17 mouse cellular contexts compared by ENCODE assay signal in the genomic region with DNA sequence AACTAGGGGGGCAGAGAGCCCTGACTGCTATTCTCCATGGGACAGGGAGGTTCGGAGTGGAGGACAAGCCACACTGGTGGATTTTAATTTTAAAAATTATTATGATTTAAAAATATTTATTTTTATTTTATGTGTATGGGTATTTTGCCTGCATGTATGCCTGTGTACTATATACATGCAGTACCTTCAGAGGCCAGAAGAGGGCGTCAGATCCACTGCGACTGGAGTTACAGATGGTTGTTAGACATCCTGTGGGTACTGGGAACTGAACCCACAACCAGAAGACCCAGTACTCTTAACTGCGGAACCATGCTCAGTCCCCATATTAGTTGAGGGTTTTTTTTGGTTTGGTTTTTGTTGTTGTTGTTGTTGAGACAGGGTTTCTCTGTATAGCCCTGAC. TPM values are rescaled to one million over a fixed set of nuclear protein-coding genes. Genes with fewer than 3 reads are reported as not detected.
DNase-seq lines count a peak whose midpoint lies in the region; ATAC-seq and TF ChIP-seq lines count a peak whose summit lies in the region.
"Had no signal": no experiment of that assay in that cellular context is flagged by ENCODE, and none has a peak within 500 bp of the region (broad histone marks: within the 10 kb centered on the region; RNA-seq: fewer than 3 reads in every experiment).

No protein-coding gene starts in this region.

- DNase-seq in heart, postnatal 0 days (ENCODE audit: low spot score): no peak
- no peak for DNase-seq in heart, postnatal 36 days
- DNase-seq in lung, postnatal 0 days (ENCODE audit: low spot score): no peak
- no peak for DNase-seq in lung, postnatal 10 days
- DNase-seq in kidney, postnatal 36 days: no peak
- DNase-seq in adrenal gland, adult (ENCODE audit: inconsistent age in 2 of 2, low spot score in 1 of 2): no peak
- DNase-seq: cerebellum, postnatal 10 days; gastrocnemius, postnatal 25 days; kidney, postnatal 10 days; left cerebral cortex, postnatal 4 days; thymus, postnatal 36 days had no signal

- peaks cover 38% of the 10 kb centered on the region for H3K36me3 ChIP-seq in heart, postnatal 0 days (replicated peaks; ENCODE audit: control insufficient read depth, insufficient read depth, low read length)
- H3K36me3 ChIP-seq in lung, postnatal 0 days (ENCODE audit: insufficient read depth, low read length): peaks cover 28% of the 10 kb centered on the region; the same call in 1 of the 2 replicates
- H3K36me3 ChIP-seq in small intestine, adult 2 months (ENCODE audit: control insufficient read depth, insufficient read depth, low read length): peaks cover 79% of the 10 kb centered on the region

- no peaks in the 10 kb centered on the region for H3K9me3 ChIP-seq in heart, postnatal 0 days (replicated peaks; ENCODE audit: control insufficient read depth, low read length)
- no peaks in the 10 kb centered on the region for H3K9me3 ChIP-seq in lung, postnatal 0 days (ENCODE audit: low read length)
- H3K9me3 ChIP-seq: heart, embryonic 12.5 days; lung, embryonic 15.5 days had no signal

- H3K4me2 ChIP-seq in heart, postnatal 0 days (ENCODE audit: low read depth, low read length): no peak overlapping the region
- no peak overlapping the region for H3K4me2 ChIP-seq in lung, postnatal 0 days (replicated peaks; ENCODE audit: low read depth, low read length)
- H3K4me2 ChIP-seq: heart, embryonic 12.5 days; lung, embryonic 15.5 days had no signal

- no peak for TF ChIP-seq POLR2A in bone marrow, adult 2 months (IDR thresholded peaks at IDR 0.05; ENCODE audit: borderline replicate concordance, control insufficient read depth, low read depth, low read length)
- TF ChIP-seq POLR2A in small intestine, adult 2 months (IDR thresholded peaks at IDR 0.05; ENCODE audit: low read depth, low read length): no peak

- H3K27ac ChIP-seq in heart, postnatal 0 days (ENCODE audit: low read depth): no peak overlapping the region
- H3K27ac ChIP-seq in lung, postnatal 0 days (ENCODE audit: low read length): no peak overlapping the region
- H3K27ac ChIP-seq in bone marrow, adult 2 months (ENCODE audit: control insufficient read depth, insufficient read depth, low read depth, low read length, poor library complexity): no peak overlapping the region
- H3K27ac ChIP-seq in small intestine, adult 2 months (ENCODE audit: insufficient read depth, low read depth, low read length): no peak overlapping the region
- H3K27ac ChIP-seq: lung, embryonic 15.5 days had no signal

- H3K4me1 ChIP-seq in heart, postnatal 0 days (ENCODE audit: control insufficient read depth, insufficient read depth): peaks cover 4% of the 10 kb centered on the region; the same call in 1 of the 2 replicates
- no peaks in the 10 kb centered on the region for H3K4me1 ChIP-seq in lung, postnatal 0 days (ENCODE audit: insufficient read depth, low read depth, low read length)
- H3K4me1 ChIP-seq in bone marrow, adult 2 months (ENCODE audit: control insufficient read depth, insufficient read depth, low read length): peaks cover 2% of the 10 kb centered on the region
- no peaks in the 10 kb centered on the region for H3K4me1 ChIP-seq in small intestine, adult 2 months (ENCODE audit: control insufficient read depth, insufficient read depth, insufficient read length, low read length)

- no peaks in the 10 kb centered on the region for H3K27me3 ChIP-seq in heart, postnatal 0 days (ENCODE audit: control insufficient read depth, insufficient read depth, low read length)
- no peaks in the 10 kb centered on the region for H3K27me3 ChIP-seq in lung, postnatal 0 days (replicated peaks; ENCODE audit: insufficient read depth, low read length)
- no peaks in the 10 kb centered on the region for H3K27me3 ChIP-seq in small intestine, adult 2 months (ENCODE audit: control insufficient read depth, insufficient read depth, low read length)
- H3K27me3 ChIP-seq: heart, embryonic 12.5 days; lung, embryonic 15.5 days had no signal

- WGBS in heart, postnatal 0 days: 74% methylated on average over 4 of the region's 4 CpGs
- WGBS in lung, postnatal 0 days: 78% methylated on average over 4 of the region's 4 CpGs
- 79% methylated on average over 4 of the region's 4 CpGs for whole genome bisulfite sequencing in bone marrow, adult 2 months
- WGBS in small intestine, adult 2 months: 75% methylated on average over 4 of the region's 4 CpGs

- no peak overlapping the region for H3K9ac ChIP-seq in heart, postnatal 0 days (replicated peaks; ENCODE audit: low read depth, low read length)
- no peak overlapping the region for H3K9ac ChIP-seq in lung, postnatal 0 days (replicated peaks; ENCODE audit: low read depth)
- H3K9ac ChIP-seq: heart, embryonic 12.5 days; lung, embryonic 15.5 days had no signal

- H3K4me3 ChIP-seq in heart, postnatal 0 days (ENCODE audit: low read depth, low read length): no peak overlapping the region
- no peak overlapping the region for H3K4me3 ChIP-seq in lung, postnatal 0 days (ENCODE audit: low read depth, low read length)
- H3K4me3 ChIP-seq in bone marrow, adult 2 months (replicated peaks; ENCODE audit: control insufficient read depth, low read depth, low read length): no peak overlapping the region
- H3K4me3 ChIP-seq in small intestine, adult 2 months (ENCODE audit: low read depth, low read length): no peak overlapping the region
- H3K4me3 ChIP-seq: heart, embryonic 12.5 days; lung, embryonic 15.5 days had no signal

- intact Hi-C loops in heart, postnatal 36 days (cut with DNase I): no loop called here

- peak; percentile 18; the same call in 1 of the 2 replicates for TF ChIP-seq CTCF in heart, postnatal 0 days (IDR thresholded peaks at IDR 0.05; ENCODE audit: low read depth)
- peak; percentile 50 for TF ChIP-seq CTCF in lung, postnatal 0 days (IDR thresholded peaks at IDR 0.05)
- TF ChIP-seq CTCF in bone marrow, adult 2 months (IDR thresholded peaks at IDR 0.05; ENCODE audit: control insufficient read depth, insufficient read depth, low read length): peak; percentile 31; the same call in 1 of the 2 replicates
- peak; percentile 17; the same call in 1 of the 2 replicates for TF ChIP-seq CTCF in small intestine, adult 2 months (IDR thresholded peaks at IDR 0.05; ENCODE audit: extremely low read depth, insufficient read length, insufficient replicate concordance, low read depth, low read length)

- TF ChIP-seq EP300 in heart, postnatal 0 days (IDR thresholded peaks at IDR 0.05; ENCODE audit: low read depth): no peak
- no peak for TF ChIP-seq EP300 in lung, postnatal 0 days (IDR thresholded peaks at IDR 0.05)

- no peak for ATAC-seq in heart, postnatal 0 days (ENCODE audit: insufficient read depth, low read depth)
- ATAC-seq in lung, postnatal 0 days: no peak

RNA-seq across cellular contexts. Expression of gene Tpbgl, which starts 28.2 kb away (rescaled TPM):
- total RNA-seq in heart, postnatal 0 days (2014; rRNA removed; ENCODE audit: low replicate concordance): 5.2 and 6.4 TPM in 2 replicates
- polyA plus RNA-seq in heart, postnatal 0 days (2015; fragmentation: Nextera tagmentation; extraction: Ambion mirVana): 0.98 and 1.2 TPM in 2 replicates
- 1 to 10 TPM; 3.0 to 3.6 TPM for total RNA-seq in heart, postnatal 36 days (2021)
- polyA plus RNA-seq in lung, postnatal 0 days (2015; fragmentation: Nextera tagmentation; extraction: Ambion mirVana): 0.58 and 0.79 TPM in 2 replicates
- polyA plus RNA-seq in bone marrow, adult 2 months (2011; ENCODE audit: insufficient read depth, insufficient read length, low replicate concordance, missing spikeins): not detected in 2 replicates
- polyA plus RNA-seq in small intestine, adult 2 months (2012; rRNA removed): 2.7 and 2.8 TPM in 2 replicates
- total RNA-seq: hematopoietic stem cell, adult 5-6 weeks; monocyte, adult 5-6 weeks had no signal
